Comparison of ENCODE assay signal across 8 mouse cellular contexts in genomic region chr17:5848706-5849415, GRCm38 (mm10). TPM values are rescaled to one million over a fixed set of nuclear protein-coding genes. Genes with fewer than 3 reads are reported as not detected.
DNase-seq lines count a peak whose midpoint lies in the region; ATAC-seq and TF ChIP-seq lines count a peak whose summit lies in the region.

No protein-coding gene starts in this region.

- no peak for TF ChIP-seq POLR2A in olfactory bulb, adult 2 months (IDR thresholded peaks at IDR 0.05; ENCODE audit: insufficient read depth, low read depth, low read length)

- peak overlapping the region; percentile 39; the same call in 1 of the 2 replicates for H3K4me2 ChIP-seq in forebrain, embryonic 11.5 days (ENCODE audit: low read depth, low read length, severe bottlenecking)
- H3K4me2 ChIP-seq in limb, embryonic 11.5 days (ENCODE audit: low read depth, severe bottlenecking): peak overlapping the region; percentile 46

- H3K4me1 ChIP-seq in forebrain, embryonic 11.5 days (replicated peaks; ENCODE audit: control insufficient read depth, insufficient read depth, low read length): peaks cover 5% of the 10 kb centered on the region; the same call in 1 of the 2 replicates
- H3K4me1 ChIP-seq in limb, embryonic 11.5 days (ENCODE audit: control insufficient read depth, insufficient read depth, low read length): peaks cover 4% of the 10 kb centered on the region; the same call in 1 of the 2 replicates
- peaks cover 6% of the 10 kb centered on the region for H3K4me1 ChIP-seq in olfactory bulb, adult 2 months (ENCODE audit: control insufficient read depth, insufficient read depth, low read length)

- 71% methylated on average over 10 of the region's 10 CpGs for WGBS in forebrain, embryonic 11.5 days
- 70% methylated on average over 10 of the region's 10 CpGs for WGBS in limb, embryonic 11.5 days
- WGBS in olfactory bulb, adult 2 months: 73% methylated on average over 10 of the region's 10 CpGs

- peak overlapping the region; percentile 41; the same call in 1 of the 2 replicates for H3K27ac ChIP-seq in left cerebral cortex, adult 2 months
- H3K27ac ChIP-seq in forebrain, embryonic 11.5 days (ENCODE audit: low read depth, low read length): peak overlapping the region; percentile 25; the same call in 1 of the 2 replicates
- H3K27ac ChIP-seq in limb, embryonic 11.5 days (replicated peaks; ENCODE audit: low read depth, low read length): no peak overlapping the region; the same call in 1 of the 2 replicates
- H3K27ac ChIP-seq in olfactory bulb, adult 2 months (ENCODE audit: insufficient read depth, low read depth, low read length): no peak overlapping the region

- ATAC-seq in forebrain, embryonic 11.5 days (replicated peaks; ENCODE audit: low FRiP score): no peak
- ATAC-seq in limb, embryonic 11.5 days (ENCODE audit: insufficient number of reproducible peaks, low FRiP score, low TSS enrichment, low read depth): no peak

- peak overlapping the region; percentile 54; the same call in 1 of the 2 replicates for H3K9ac ChIP-seq in forebrain, embryonic 11.5 days (ENCODE audit: low read length)
- peak overlapping the region; percentile 67 for H3K9ac ChIP-seq in limb, embryonic 11.5 days (ENCODE audit: low read length)

- no peaks in the 10 kb centered on the region for H3K36me3 ChIP-seq in forebrain, embryonic 11.5 days (ENCODE audit: control insufficient read depth, insufficient read depth, low read length)
- no peaks in the 10 kb centered on the region for H3K36me3 ChIP-seq in limb, embryonic 11.5 days (ENCODE audit: control insufficient read depth, insufficient read depth, low read length)

- no peak for TF ChIP-seq CTCF in left cerebral cortex, adult 2 months (IDR thresholded peaks at IDR 0.05)
- TF ChIP-seq CTCF in olfactory bulb, adult 2 months (IDR thresholded peaks at IDR 0.05; ENCODE audit: insufficient read depth, low read depth, low read length): no peak

- peak overlapping the region; percentile 28 for H3K4me3 ChIP-seq in left cerebral cortex, adult 2 months
- no peak overlapping the region for H3K4me3 ChIP-seq in forebrain, embryonic 11.5 days (ENCODE audit: low read depth, low read length)
- no peak overlapping the region for H3K4me3 ChIP-seq in limb, embryonic 11.5 days (ENCODE audit: low read depth, low read length)
- peak overlapping the region; percentile 33 for H3K4me3 ChIP-seq in olfactory bulb, adult 2 months (ENCODE audit: insufficient read depth, low read depth, low read length)

- H3K9me3 ChIP-seq in forebrain, embryonic 11.5 days (ENCODE audit: control insufficient read depth, low read length): no peaks in the 10 kb centered on the region
- no peaks in the 10 kb centered on the region for H3K9me3 ChIP-seq in limb, embryonic 11.5 days (ENCODE audit: control insufficient read depth, low read length)

- DNase-seq in left cerebral cortex, adult 2 months (ENCODE audit: extremely low spot score in 1 of 2, low spot score in 2 of 2): no peak
- DNase-seq in left cerebral cortex, adult 18-20 months (ENCODE audit: low spot score in 2 of 2): no peak
- DNase-seq in forebrain, embryonic 11.5 days (ENCODE audit: low spot score): no peak
- no peak for DNase-seq in limb, embryonic 11.5 days (ENCODE audit: low spot score)
- no peak for DNase-seq in yolk sac, embryonic 10.5 days (ENCODE audit: low spot score)
- DNase-seq in frontal cortex, postnatal 10 days (ENCODE audit: low spot score in 2 of 2): no peak
- no peak for DNase-seq in gastrocnemius, postnatal 36 days

- no peaks in the 10 kb centered on the region for H3K27me3 ChIP-seq in forebrain, embryonic 11.5 days (ENCODE audit: control insufficient read depth, insufficient read depth, low read length)
- H3K27me3 ChIP-seq in limb, embryonic 11.5 days (ENCODE audit: control insufficient read depth, insufficient read depth, low read length): no peaks in the 10 kb centered on the region

- intact Hi-C loops in left cerebral cortex, adult 2 months (cut with DNase I): no loop called here
- intact Hi-C loops in gastrocnemius, postnatal 36 days (cut with DNase I): no loop called here

RNA-seq across cellular contexts. Expression of gene Snx9, which starts 7.7 kb away (rescaled TPM):
- 10 to 100 TPM; 14.7 to 16.6 TPM for total RNA-seq in left cerebral cortex, adult 2 months (2021)
- total RNA-seq in left cerebral cortex, adult 18-20 months (2021): 10 to 100 TPM; 15.5 to 16.7 TPM
- 19.0 and 19.6 TPM in 2 replicates for polyA plus RNA-seq in forebrain, embryonic 11.5 days (2014; fragmentation: Nextera tagmentation; extraction: Ambion mirVana)
- 27.6 and 29.3 TPM in 2 replicates for polyA plus RNA-seq in limb, embryonic 11.5 days (2014; fragmentation: Nextera tagmentation; extraction: Ambion mirVana)
- not detected in 2 replicates for polyA plus RNA-seq in olfactory bulb, adult 2 months (2012; ENCODE audit: insufficient read depth, insufficient read length, low replicate concordance, missing spikeins)
- 10 to 100 TPM; 21.4 to 22.6 TPM for total RNA-seq in gastrocnemius, postnatal 36 days (2021)

Comparison
In these comparisons a context has a peak if more than half of its experiments do, and no peak if none do; other contexts are left out.
1. H3K27ac ChIP-seq: peak in left cerebral cortex, adult 2 months (single experiment) and forebrain, embryonic 11.5 days (single experiment); none in limb, embryonic 11.5 days (single experiment) and olfactory bulb, adult 2 months (single experiment).
2. H3K4me3 ChIP-seq: peak in left cerebral cortex, adult 2 months (single experiment) and olfactory bulb, adult 2 months (single experiment); none in forebrain, embryonic 11.5 days (single experiment) and limb, embryonic 11.5 days (single experiment).